Mouse (Mus musculus) lung, postnatal 25 days (tissue): ENCODE results near the gene Tmigd1.
"Not testable (repeated sequence)": the region's sequence is repeated elsewhere in the genome, so short reads cannot be mapped to it uniquely, and the experiment has no call there.

ENCODE experiments used
- DNase-seq: peaks from one replicate; pipeline ENCODE4 v3.0.0; 2022; ENCODE audit warnings: low spot score

Tmigd1 gene

GRCm38 (mm10) chr11:76898751-76899150, 3.2 kb upstream of the Tmigd1 start:
- no peak for DNase-seq

- peak; percentile 64 for DNase-seq
Measured at GRCm38 (mm10) chr11:76899758-76900738, 1.9 kb upstream of the Tmigd1 start.

GRCm38 (mm10) chr11:76904340-76904739, 2.4 kb downstream of the Tmigd1 start:
- no peak for DNase-seq

- DNase-seq, result no peak
Measured at GRCm38 (mm10) chr11:76908651-76909050, 6.7 kb downstream of the Tmigd1 start.

GRCm38 (mm10) chr11:76911325-76912054, 9.5 kb downstream of the Tmigd1 start:
- peak; percentile 19 for DNase-seq

- DNase-seq, result no peak
Measured at GRCm38 (mm10) chr11:76912055-76912395, 10.1 kb downstream of the Tmigd1 start.

- no peak for DNase-seq
Measured at GRCm38 (mm10) chr11:76914366-76914765, 12.4 kb downstream of the Tmigd1 start.

GRCm38 (mm10) chr11:76916539-76917229, 14.7 kb downstream of the Tmigd1 start:
- DNase-seq, result no peak

- DNase-seq, result no peak
Measured at GRCm38 (mm10) chr11:76917230-76917548, 15.2 kb downstream of the Tmigd1 start.

GRCm38 (mm10) chr11:76920607-76921006, 18.6 kb downstream of the Tmigd1 start:
- DNase-seq, result no peak

- DNase-seq, result peak; percentile 23
Measured at GRCm38 (mm10) chr11:76924759-76925236, 22.8 kb downstream of the Tmigd1 start, which contains the start of gene Blmh. TSS of gene Blmh (plus strand) at chr11:76924809.

- not testable (repeated sequence) for DNase-seq
Measured at GRCm38 (mm10) chr11:76928586-76928985, 26.6 kb downstream of the Tmigd1 start.

GRCm38 (mm10) chr11:76933209-76933608, 31.2 kb downstream of the Tmigd1 start:
- DNase-seq, result no peak

- no peak for DNase-seq
Measured at GRCm38 (mm10) chr11:76936578-76936977, 34.6 kb downstream of the Tmigd1 start.

GRCm38 (mm10) chr11:76944839-76945238, 42.9 kb downstream of the Tmigd1 start:
- no peak for DNase-seq

GRCm38 (mm10) chr11:76945386-76946202, 43.6 kb downstream of the Tmigd1 start:
- DNase-seq, result peak; percentile 93

- no peak for DNase-seq
Measured at GRCm38 (mm10) chr11:76946203-76946585, 44.2 kb downstream of the Tmigd1 start.

GRCm38 (mm10) chr11:76953536-76953935, 51.6 kb downstream of the Tmigd1 start:
- no peak for DNase-seq

GRCm38 (mm10) chr11:76965703-76966102, 63.7 kb downstream of the Tmigd1 start:
- no peak for DNase-seq
